Mouse (Mus musculus) olfactory bulb, adult 2 months (tissue): Measurements from ENCODE around the gene Avpr1b.
"Not testable (repeated sequence)": the region's sequence is repeated elsewhere in the genome, so short reads cannot be mapped to it uniquely, and the experiment has no call there.

Source experiments
- CTCF ChIP-seq: fragments of 200-500 bp; IDR thresholded peaks from 2 replicates; pipeline ENCODE4 v1.5.1; 2012; ENCODE audit warnings: low read depth, mild to moderate bottlenecking, low read length, moderate library complexity; ENCODE audit not compliant: insufficient read depth
- POLR2A ChIP-seq: fragments of 200-500 bp; IDR thresholded peaks from 2 replicates; pipeline ENCODE4 v1.6.1; 2012; ENCODE audit warnings: mild to moderate bottlenecking, low read depth, low read length, moderate library complexity; ENCODE audit not compliant: insufficient read depth

DNA sequence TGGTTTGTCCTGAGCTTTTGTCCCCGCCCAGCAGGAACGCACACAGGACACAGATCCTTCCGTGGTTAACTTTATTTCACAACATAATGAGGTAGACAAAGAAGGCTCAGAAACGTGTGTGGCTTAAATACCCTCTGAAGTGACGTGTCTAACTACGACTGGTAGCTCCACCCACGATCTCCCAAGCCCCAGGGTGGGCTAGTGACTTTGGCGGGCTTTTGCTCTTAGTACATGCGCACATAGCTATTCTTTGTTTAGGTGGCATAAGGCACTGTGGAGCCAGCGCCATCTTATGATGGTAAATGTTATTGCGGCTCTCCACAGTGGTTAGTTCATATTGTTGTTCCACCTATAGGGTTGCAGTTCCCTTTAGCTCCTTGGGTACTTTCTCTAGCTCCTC, 33.0 kb upstream of the Avpr1b start:
- TF ChIP-seq CTCF, POLR2A: not testable (repeated sequence)
